Mouse (Mus musculus): Measurements from ENCODE around the gene Mad2l2.

DNA sequence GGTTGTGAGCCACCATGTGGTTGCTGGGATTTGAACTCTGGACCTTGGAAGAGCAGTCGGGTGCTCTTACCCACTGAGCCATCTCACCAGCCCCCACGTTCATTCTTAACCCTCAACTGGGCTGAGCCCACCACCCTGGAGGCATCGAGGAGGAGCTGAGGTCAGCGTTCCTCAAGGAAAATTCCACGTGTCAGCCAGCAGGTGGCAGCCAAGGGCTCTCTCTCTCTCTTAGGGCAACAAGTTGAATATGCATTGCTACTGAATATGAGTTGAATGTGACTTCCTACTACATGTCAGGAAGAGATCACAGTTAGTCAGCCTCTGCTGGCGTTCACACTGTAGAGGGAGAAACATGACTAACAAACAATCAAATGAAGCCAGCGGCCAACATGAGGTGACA, 38.1 kb downstream of the Mad2l2 start:
- no peak for TF ChIP-seq ZC3H11A (IDR thresholded peaks at IDR 0.05; ENCODE audit: borderline replicate concordance, low read depth, low read length)
- no peak for TF ChIP-seq CHD2 (IDR thresholded peaks at IDR 0.05; ENCODE audit: low read depth, low read length)
- TF ChIP-seq ZNF384 (IDR thresholded peaks at IDR 0.05; ENCODE audit: low read depth, low read length): no peak
- TF ChIP-seq MAFK (IDR thresholded peaks at IDR 0.05; ENCODE audit: insufficient read depth, low read depth, low read length): peak; percentile 91
- no peak for TF ChIP-seq HCFC1 (IDR thresholded peaks at IDR 0.05; ENCODE audit: borderline replicate concordance, insufficient read depth, low read length)
